Mouse (Mus musculus): ENCODE measurements at regions not wholly inside any gene's neighbourhood (a gene's known extent, or its start where the extent isn't known, plus 50 kb on each side); places are given as distances from the start of the nearest gene placed in this dataset.

DNA sequence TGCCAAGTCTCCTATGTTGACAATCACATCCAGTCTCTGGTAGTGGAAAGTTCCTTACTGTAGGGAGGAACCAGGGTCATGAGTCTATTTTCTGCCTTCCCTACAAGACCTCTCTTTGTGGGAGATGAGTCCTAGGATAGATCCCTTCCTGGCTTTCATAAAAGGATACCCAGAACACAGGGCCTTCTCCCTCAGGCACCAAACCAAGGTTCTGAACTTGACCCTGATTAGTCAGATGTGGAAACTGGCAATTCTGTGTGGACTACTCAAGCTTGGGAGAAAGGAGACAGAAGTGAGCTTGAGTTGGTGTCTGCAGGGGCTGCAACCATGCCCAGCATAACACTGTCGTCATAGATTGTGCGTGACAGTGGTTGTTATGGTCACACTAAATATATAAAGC is 293.6 kb upstream of the Hs6st1 start:
- no peak overlapping the region for H3K4me3 ChIP-seq (replicated peaks; ENCODE audit: low read depth, low read length)
- H3K27ac ChIP-seq (replicated peaks; ENCODE audit: low read depth, low read length) = no peak overlapping the region
- ATAC-seq (ENCODE audit: low FRiP score, low TSS enrichment) (no peak), DNase-seq (no peak)
- no peak overlapping the region for H3K9ac ChIP-seq (replicated peaks; ENCODE audit: low read length)
- WGBS = 90% methylated on average over 2 of the region's 2 CpGs
- H3K9me3 ChIP-seq (ENCODE audit: control insufficient read depth, low read length) = no peaks in the 10 kb centered on the region
- no peak overlapping the region for H3K4me2 ChIP-seq (ENCODE audit: low read length)
- H3K36me3 ChIP-seq (ENCODE audit: control insufficient read depth, insufficient read depth, low read length) = no peaks in the 10 kb centered on the region
- H3K27me3 ChIP-seq (ENCODE audit: control insufficient read depth, insufficient read depth, low read length) = no peaks in the 10 kb centered on the region
- no peaks in the 10 kb centered on the region for H3K4me1 ChIP-seq (ENCODE audit: control insufficient read depth, insufficient read depth, low read length)

DNA sequence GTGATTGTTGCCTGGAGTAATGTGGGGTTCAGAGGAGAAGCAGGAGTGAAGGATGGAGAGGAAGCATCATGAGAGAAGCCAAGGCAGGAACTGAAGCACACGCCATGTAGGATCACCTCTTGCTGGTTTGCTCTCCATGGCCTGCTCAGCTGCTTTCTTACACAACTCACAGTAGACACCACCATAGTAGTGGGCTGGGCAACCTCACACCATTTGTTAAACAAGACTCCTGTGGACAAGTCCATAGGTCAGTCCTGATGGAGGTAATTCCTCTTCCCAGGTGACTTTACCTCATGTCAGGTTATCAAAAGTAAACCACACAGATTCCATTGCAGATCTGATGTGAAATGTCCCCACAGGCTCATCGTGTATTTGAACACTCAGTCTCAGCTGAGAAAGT is 285.5 kb upstream of the Hs6st1 start:
- Histone ChIP-seq H3K36me3 (ENCODE audit: control insufficient read depth, insufficient read depth, low read length) (no peaks in the 10 kb centered on the region), H3K9me3 (ENCODE audit: control insufficient read depth, low read length) (no peaks in the 10 kb centered on the region), H3K4me1 (ENCODE audit: control insufficient read depth, insufficient read depth, low read length) (no peaks in the 10 kb centered on the region), H3K4me2 (ENCODE audit: low read length) (no peak overlapping the region), H3K27me3 (ENCODE audit: control insufficient read depth, insufficient read depth, low read length) (no peaks in the 10 kb centered on the region), H3K9ac (replicated peaks; ENCODE audit: low read length) (no peak overlapping the region), H3K4me3 (replicated peaks; ENCODE audit: low read depth, low read length) (no peak overlapping the region), H3K27ac (replicated peaks; ENCODE audit: low read depth, low read length) (no peak overlapping the region)
- WGBS = 94% methylated on average over 2 of the region's 2 CpGs
- ATAC-seq (ENCODE audit: low FRiP score, low TSS enrichment) = no peak
- DNase-seq = no peak

DNA sequence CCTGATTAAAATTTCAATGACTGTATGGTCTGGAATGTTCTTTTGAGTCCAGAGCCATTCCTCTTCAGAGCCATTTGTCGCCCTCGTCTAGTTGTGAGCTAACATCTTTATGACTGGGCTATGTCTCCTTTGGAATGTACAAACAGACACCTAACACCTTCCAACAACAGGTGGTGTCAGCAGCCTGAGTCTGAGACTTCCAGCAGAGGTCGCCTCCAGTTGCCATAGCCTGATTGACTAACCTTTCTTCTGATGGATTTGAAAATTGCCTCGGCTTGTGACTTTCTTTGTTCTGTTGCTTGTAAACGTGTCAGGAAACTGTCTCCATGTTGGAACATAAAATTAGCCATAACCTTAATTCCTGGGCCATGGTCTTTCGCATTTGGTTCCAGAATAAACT is 284.8 kb upstream of the Hs6st1 start:
- ATAC-seq (ENCODE audit: low FRiP score, low TSS enrichment) = no peak
- no peak overlapping the region for H3K27ac ChIP-seq (replicated peaks; ENCODE audit: low read depth, low read length)
- no peaks in the 10 kb centered on the region for H3K4me1 ChIP-seq (ENCODE audit: control insufficient read depth, insufficient read depth, low read length)
- H3K27me3 ChIP-seq (ENCODE audit: control insufficient read depth, insufficient read depth, low read length) = no peaks in the 10 kb centered on the region
- DNase-seq = no peak
- WGBS = 83% methylated on average over 6 of the region's 6 CpGs
- no peaks in the 10 kb centered on the region for H3K9me3 ChIP-seq (ENCODE audit: control insufficient read depth, low read length)
- H3K4me3 ChIP-seq (replicated peaks; ENCODE audit: low read depth, low read length) = no peak overlapping the region
- H3K36me3 ChIP-seq (ENCODE audit: control insufficient read depth, insufficient read depth, low read length) = no peaks in the 10 kb centered on the region
- H3K4me2 ChIP-seq (ENCODE audit: low read length) = no peak overlapping the region
- H3K9ac ChIP-seq (replicated peaks; ENCODE audit: low read length) = no peak overlapping the region

DNA sequence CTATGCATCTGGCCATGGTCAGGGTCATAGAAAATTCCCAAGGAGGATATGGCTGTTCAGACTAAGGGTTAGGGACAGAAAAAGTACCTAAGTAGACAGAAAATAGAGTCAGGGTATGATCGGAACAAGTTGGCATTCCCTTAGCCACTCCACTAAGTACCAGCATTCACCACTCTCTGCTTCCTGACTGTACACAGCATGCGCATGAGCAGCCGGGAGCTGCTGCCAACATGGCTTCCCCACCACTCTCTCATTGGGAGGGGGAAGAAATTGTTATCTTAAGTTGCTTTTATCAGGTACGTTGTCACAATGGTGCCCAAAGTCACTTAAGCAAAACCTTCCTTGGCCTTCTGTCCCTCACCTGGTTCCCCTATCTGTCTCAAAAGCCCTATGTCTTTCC is 282.0 kb upstream of the Hs6st1 start:
- Histone ChIP-seq H3K4me2 (ENCODE audit: low read length) (no peak overlapping the region), H3K27me3 (ENCODE audit: control insufficient read depth, insufficient read depth, low read length) (no peaks in the 10 kb centered on the region), H3K9ac (replicated peaks; ENCODE audit: low read length) (no peak overlapping the region), H3K4me3 (replicated peaks; ENCODE audit: low read depth, low read length) (no peak overlapping the region), H3K4me1 (ENCODE audit: control insufficient read depth, insufficient read depth, low read length) (no peaks in the 10 kb centered on the region), H3K36me3 (ENCODE audit: control insufficient read depth, insufficient read depth, low read length) (no peaks in the 10 kb centered on the region), H3K27ac (replicated peaks; ENCODE audit: low read depth, low read length) (no peak overlapping the region), H3K9me3 (ENCODE audit: control insufficient read depth, low read length) (no peaks in the 10 kb centered on the region)
- ATAC-seq (ENCODE audit: low FRiP score, low TSS enrichment) (no peak), DNase-seq (no peak)
- 87% methylated on average over 4 of the region's 4 CpGs for WGBS

DNA sequence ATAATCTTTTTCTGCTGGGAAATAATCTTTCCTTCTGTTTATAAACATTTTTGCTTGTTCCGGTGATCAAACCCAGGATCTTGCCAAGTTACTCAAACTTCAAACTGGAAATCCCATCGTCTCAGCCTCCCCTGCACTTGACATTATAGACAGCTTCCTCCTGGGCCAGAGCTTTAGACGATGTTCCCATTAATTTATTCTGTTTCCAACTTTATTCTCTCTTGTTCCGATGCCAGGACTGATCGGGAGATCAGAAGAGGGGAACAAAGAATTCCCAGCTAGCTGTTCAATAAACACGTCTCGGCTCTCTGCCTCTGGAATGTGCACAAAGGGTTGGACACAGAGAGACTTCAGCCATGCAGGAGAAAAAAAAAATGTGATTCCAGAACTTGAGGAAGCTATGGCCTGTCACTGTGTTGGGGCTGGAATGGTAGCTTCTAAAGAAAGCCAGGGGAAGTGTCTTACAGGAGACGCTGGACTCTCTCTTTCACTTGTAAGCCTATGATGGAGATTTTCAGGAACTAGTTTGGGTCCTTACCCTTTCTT is 281.5 kb upstream of the Hs6st1 start:
- Histone ChIP-seq H3K4me2 (ENCODE audit: low read length) (no peak overlapping the region), H3K4me3 (replicated peaks; ENCODE audit: low read depth, low read length) (no peak overlapping the region), H3K9me3 (ENCODE audit: control insufficient read depth, low read length) (no peaks in the 10 kb centered on the region), H3K4me1 (ENCODE audit: control insufficient read depth, insufficient read depth, low read length) (no peaks in the 10 kb centered on the region), H3K9ac (replicated peaks; ENCODE audit: low read length) (no peak overlapping the region), H3K36me3 (ENCODE audit: control insufficient read depth, insufficient read depth, low read length) (no peaks in the 10 kb centered on the region), H3K27ac (replicated peaks; ENCODE audit: low read depth, low read length) (no peak overlapping the region), H3K27me3 (ENCODE audit: control insufficient read depth, insufficient read depth, low read length) (no peaks in the 10 kb centered on the region)
- 19% methylated on average over 8 of the region's 8 CpGs for WGBS
- DNase-seq (peak; percentile 11), ATAC-seq (ENCODE audit: low FRiP score, low TSS enrichment) (no peak)

DNA sequence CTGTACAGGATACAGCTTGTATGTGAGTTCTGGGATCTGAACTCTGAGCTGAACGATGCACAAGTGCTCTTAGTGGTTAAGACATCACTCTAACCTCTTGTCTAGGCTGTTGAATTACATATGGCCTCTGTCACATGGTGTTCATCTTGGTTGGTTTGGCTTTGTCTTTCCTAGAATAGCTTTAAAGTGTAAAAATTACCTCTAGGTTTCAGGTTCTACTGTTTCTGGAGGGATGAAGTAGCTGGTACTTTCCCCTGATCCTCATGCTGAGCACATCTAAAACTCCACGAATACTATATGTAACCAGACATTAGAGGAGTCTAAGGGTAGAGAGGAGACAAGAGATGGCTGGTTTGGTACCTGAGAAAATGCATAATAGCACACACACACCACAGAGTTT is 271.1 kb upstream of the Hs6st1 start:
- H3K36me3 ChIP-seq (ENCODE audit: control insufficient read depth, insufficient read depth, low read length) = no peaks in the 10 kb centered on the region
- no peak overlapping the region for H3K4me3 ChIP-seq (replicated peaks; ENCODE audit: low read depth, low read length)
- H3K9me3 ChIP-seq (ENCODE audit: control insufficient read depth, low read length) = no peaks in the 10 kb centered on the region
- DNase-seq (no peak), ATAC-seq (ENCODE audit: low FRiP score, low TSS enrichment) (no peak)
- WGBS = 88% methylated on average over 2 of the region's 2 CpGs
- H3K4me1 ChIP-seq (ENCODE audit: control insufficient read depth, insufficient read depth, low read length) = no peaks in the 10 kb centered on the region
- no peak overlapping the region for H3K9ac ChIP-seq (replicated peaks; ENCODE audit: low read length)
- H3K27me3 ChIP-seq (ENCODE audit: control insufficient read depth, insufficient read depth, low read length) = no peaks in the 10 kb centered on the region
- no peak overlapping the region for H3K27ac ChIP-seq (replicated peaks; ENCODE audit: low read depth, low read length)
- no peak overlapping the region for H3K4me2 ChIP-seq (ENCODE audit: low read length)

DNA sequence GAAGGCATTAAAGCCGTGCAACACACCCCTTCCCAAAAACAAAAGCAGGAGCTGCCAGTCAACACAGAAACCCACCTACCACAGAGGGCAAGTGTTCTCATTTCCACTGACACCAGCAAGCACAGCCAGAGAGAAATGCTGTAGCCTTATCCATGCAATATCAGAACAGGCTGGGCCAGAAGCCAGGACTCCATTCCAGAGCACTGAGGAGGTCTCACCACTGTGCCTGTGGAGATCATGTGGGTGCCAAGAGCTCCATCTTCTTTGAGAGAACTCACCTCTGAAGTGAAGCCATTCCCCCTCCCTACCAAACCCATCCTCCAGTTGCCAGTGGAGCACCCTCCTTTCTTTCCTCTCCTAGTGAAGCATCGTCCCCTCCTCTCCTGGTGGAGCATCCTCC is 270.7 kb upstream of the Hs6st1 start:
- no peak overlapping the region for H3K4me3 ChIP-seq (replicated peaks; ENCODE audit: low read depth, low read length)
- DNase-seq (no peak), ATAC-seq (ENCODE audit: low FRiP score, low TSS enrichment) (no peak)
- 81% methylated on average over 2 of the region's 2 CpGs for WGBS
- no peak overlapping the region for H3K27ac ChIP-seq (replicated peaks; ENCODE audit: low read depth, low read length)
- no peaks in the 10 kb centered on the region for H3K36me3 ChIP-seq (ENCODE audit: control insufficient read depth, insufficient read depth, low read length)
- H3K9me3 ChIP-seq (ENCODE audit: control insufficient read depth, low read length) = no peaks in the 10 kb centered on the region
- no peak overlapping the region for H3K4me2 ChIP-seq (ENCODE audit: low read length)
- no peaks in the 10 kb centered on the region for H3K27me3 ChIP-seq (ENCODE audit: control insufficient read depth, insufficient read depth, low read length)
- H3K4me1 ChIP-seq (ENCODE audit: control insufficient read depth, insufficient read depth, low read length) = no peaks in the 10 kb centered on the region
- no peak overlapping the region for H3K9ac ChIP-seq (replicated peaks; ENCODE audit: low read length)

DNA sequence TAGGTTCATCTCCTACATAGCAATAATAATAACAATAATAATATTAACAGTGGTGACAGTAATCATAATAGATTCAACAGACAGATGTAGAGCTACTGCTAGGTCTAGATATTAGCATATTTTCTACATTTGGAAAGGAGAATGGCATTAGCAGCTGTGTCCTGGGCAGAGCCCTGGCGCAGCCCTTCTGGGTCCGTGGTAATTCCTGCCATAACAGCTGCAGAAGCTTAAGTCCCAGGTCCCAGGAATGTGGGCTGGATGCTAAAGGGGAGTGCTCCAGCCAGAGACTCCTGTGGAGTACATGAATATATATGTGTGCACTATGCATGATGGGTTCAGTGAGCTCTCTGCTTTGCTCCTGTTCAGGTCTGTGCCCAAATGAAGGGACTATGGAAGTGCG is 262.7 kb upstream of the Hs6st1 start:
- Histone ChIP-seq H3K4me3 (replicated peaks; ENCODE audit: low read depth, low read length) (no peak overlapping the region), H3K4me2 (ENCODE audit: low read length) (no peak overlapping the region), H3K9ac (replicated peaks; ENCODE audit: low read length) (no peak overlapping the region), H3K36me3 (ENCODE audit: control insufficient read depth, insufficient read depth, low read length) (no peaks in the 10 kb centered on the region), H3K4me1 (ENCODE audit: control insufficient read depth, insufficient read depth, low read length) (peaks cover 3% of the 10 kb centered on the region; the same call in 1 of the 2 replicates), H3K9me3 (ENCODE audit: control insufficient read depth, low read length) (no peaks in the 10 kb centered on the region), H3K27ac (replicated peaks; ENCODE audit: low read depth, low read length) (no peak overlapping the region), H3K27me3 (ENCODE audit: control insufficient read depth, insufficient read depth, low read length) (no peaks in the 10 kb centered on the region)
- WGBS = 66% methylated on average over 3 of the region's 3 CpGs
- DNase-seq (no peak), ATAC-seq (ENCODE audit: low FRiP score, low TSS enrichment) (no peak)

DNA sequence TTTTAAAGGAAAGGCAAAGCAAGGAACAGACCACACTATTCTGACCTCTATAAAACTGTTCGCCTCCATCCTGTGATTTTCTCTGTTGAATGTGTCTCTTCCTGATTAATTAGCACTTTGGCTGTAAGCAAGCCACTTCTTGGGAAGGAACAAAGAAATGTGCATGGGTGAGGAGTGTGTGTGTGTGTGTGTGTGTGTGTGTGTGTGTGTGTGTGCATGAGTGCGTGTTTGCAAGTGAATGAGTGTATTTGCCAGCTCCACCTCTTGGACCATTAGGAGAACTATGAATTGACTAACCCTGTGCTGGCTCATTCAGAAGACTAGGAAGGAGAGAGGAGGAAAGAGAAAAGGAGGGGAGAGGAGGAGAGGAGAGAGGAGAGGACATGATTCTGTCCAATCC is 261.9 kb upstream of the Hs6st1 start:
- Histone ChIP-seq H3K4me3 (replicated peaks; ENCODE audit: low read depth, low read length) (no peak overlapping the region), H3K4me1 (ENCODE audit: control insufficient read depth, insufficient read depth, low read length) (peaks cover 3% of the 10 kb centered on the region), H3K4me2 (ENCODE audit: low read length) (no peak overlapping the region), H3K27me3 (ENCODE audit: control insufficient read depth, insufficient read depth, low read length) (no peaks in the 10 kb centered on the region), H3K27ac (replicated peaks; ENCODE audit: low read depth, low read length) (no peak overlapping the region), H3K36me3 (ENCODE audit: control insufficient read depth, insufficient read depth, low read length) (no peaks in the 10 kb centered on the region), H3K9ac (replicated peaks; ENCODE audit: low read length) (no peak overlapping the region), H3K9me3 (ENCODE audit: control insufficient read depth, low read length) (no peaks in the 10 kb centered on the region)
- WGBS = 90% methylated on average over 2 of the region's 2 CpGs
- DNase-seq = no peak
- ATAC-seq (ENCODE audit: low FRiP score, low TSS enrichment) = no peak
